Mouse (Mus musculus) erythroblast, embryonic 14.5 days (primary cell): ENCODE results near the gene Brms1l.

Experiments
- GATA1 ChIP-seq: IDR thresholded peaks from 2 replicates; pipeline ENCODE4 v1.6.1; 2012; ENCODE audit warnings: low read length, inconsistent platforms, mixed read lengths
- TAL1 ChIP-seq: IDR thresholded peaks from 3 replicates; pipeline ENCODE4 v1.6.1; 2012; ENCODE audit warnings: low read length, inconsistent platforms, mixed read lengths

GRCm38 (mm10) chr12:55834891-55835290 is 1.2 kb upstream of the Brms1l start:
- TF ChIP-seq TAL1 (no peak), GATA1 (no peak)
